24 mouse cellular contexts compared by ENCODE assay signal in genomic region chr13:5723319-5723718, GRCm38 (mm10).
A peak's percentile ranks its signal among the peaks of the same experiment; 100 is the strongest.
DNase-seq lines count a peak whose midpoint lies in the region; ATAC-seq and TF ChIP-seq lines count a peak whose summit lies in the region.
"Had no signal": no experiment of that assay in that cellular context is flagged by ENCODE, and none has a peak within 500 bp of the region (broad histone marks: within the 10 kb centered on the region; RNA-seq: fewer than 3 reads in every experiment).

No protein-coding gene starts in this region.

- H3K27me3 ChIP-seq in midbrain, embryonic 11.5 days (ENCODE audit: control insufficient read depth, insufficient read depth, low read length), result no peaks in the 10 kb centered on the region
- H3K27me3 ChIP-seq in midbrain, embryonic 14.5 days (ENCODE audit: control insufficient read depth, insufficient read depth, low read length), result no peaks in the 10 kb centered on the region
- no peaks in the 10 kb centered on the region for H3K27me3 ChIP-seq in CH12.LX (replicated peaks)
- H3K27me3 ChIP-seq in forebrain, embryonic 13.5 days, result no peaks in the 10 kb centered on the region
- H3K27me3 ChIP-seq: embryonic facial prominence, embryonic 13.5 days; embryonic facial prominence, embryonic 15.5 days; forebrain, embryonic 12.5 days; forebrain, embryonic 15.5 days had no signal

- H3K4me3 ChIP-seq in midbrain, embryonic 11.5 days (ENCODE audit: low read depth, low read length), result no peak overlapping the region
- H3K4me3 ChIP-seq in midbrain, embryonic 14.5 days (replicated peaks; ENCODE audit: low read depth, low read length), result no peak overlapping the region
- no peak overlapping the region for H3K4me3 ChIP-seq in CH12.LX (replicated peaks in 1 of 3; ENCODE audit: low read depth in 2 of 3, low read length in 2 of 3, poor library complexity in 1 of 3)
- no peak overlapping the region for H3K4me3 ChIP-seq in forebrain, embryonic 13.5 days
- H3K4me3 ChIP-seq: embryonic facial prominence, embryonic 13.5 days; embryonic facial prominence, embryonic 15.5 days; erythroblast, embryonic 14.5 days; forebrain, embryonic 10.5 days; forebrain, embryonic 12.5 days; forebrain, embryonic 15.5 days had no signal

- H3K4me1 ChIP-seq in midbrain, embryonic 11.5 days (ENCODE audit: control insufficient read depth, insufficient read depth, low read length), result no peaks in the 10 kb centered on the region
- H3K4me1 ChIP-seq in midbrain, embryonic 14.5 days (ENCODE audit: control insufficient read depth, insufficient read depth, low read length), result no peaks in the 10 kb centered on the region
- peaks cover 2 to 4% of the 10 kb centered on the region in 2 experiments; a peak in 2 of 4 replicates for H3K4me1 ChIP-seq in CH12.LX (ENCODE audit: control insufficient read depth in 1 of 2, insufficient read depth in 2 of 2)
- no peaks in the 10 kb centered on the region for H3K4me1 ChIP-seq in forebrain, embryonic 13.5 days
- H3K4me1 ChIP-seq: embryonic facial prominence, embryonic 13.5 days; embryonic facial prominence, embryonic 15.5 days; forebrain, embryonic 10.5 days; forebrain, embryonic 12.5 days; forebrain, embryonic 15.5 days had no signal

- no peak overlapping the region for H3K27ac ChIP-seq in midbrain, embryonic 11.5 days (ENCODE audit: low read depth, low read length)
- no peak overlapping the region for H3K27ac ChIP-seq in midbrain, embryonic 14.5 days (replicated peaks; ENCODE audit: low read depth, low read length)
- no peak overlapping the region for H3K27ac ChIP-seq in CH12.LX (ENCODE audit: insufficient read depth, low read depth)
- no peak overlapping the region for H3K27ac ChIP-seq in forebrain, embryonic 13.5 days
- H3K27ac ChIP-seq: embryonic facial prominence, embryonic 13.5 days; embryonic facial prominence, embryonic 15.5 days; forebrain, embryonic 10.5 days; forebrain, embryonic 12.5 days; forebrain, embryonic 15.5 days had no signal

- peak; percentile 57 for TF ChIP-seq RAD21 in CH12.LX (IDR thresholded peaks at IDR 0.05; ENCODE audit: low read depth, low read length)

- in situ Hi-C loops in CH12.LX (cut with MboI; ENCODE audit: low pct_ligation_motif_present, low pct_unique_long_range_greater_than_20kb, low sequenced_read_pairs), result no loop called here

- TF ChIP-seq CTCF in CH12.LX (conservative IDR thresholded peaks at IDR 0.05 in 1 of 2, IDR thresholded peaks at IDR 0.05 in 1 of 2; ENCODE audit: low read depth in 2 of 2, low read length in 2 of 2), result peak in 1 of 2 experiments; percentile 38; a peak in 2 of 4 replicates

- no peaks in the 10 kb centered on the region for H3K36me3 ChIP-seq in midbrain, embryonic 11.5 days (ENCODE audit: control insufficient read depth, insufficient read depth, low read length)
- H3K36me3 ChIP-seq in midbrain, embryonic 14.5 days (ENCODE audit: control insufficient read depth, insufficient read depth, low read length), result no peaks in the 10 kb centered on the region
- no peaks in the 10 kb centered on the region for H3K36me3 ChIP-seq in CH12.LX (replicated peaks in 1 of 2; ENCODE audit: control insufficient read depth in 1 of 2, insufficient read depth in 1 of 2, low read length in 1 of 2)
- H3K36me3 ChIP-seq in forebrain, embryonic 13.5 days (ENCODE audit: poor library complexity, severe bottlenecking), result no peaks in the 10 kb centered on the region
- H3K36me3 ChIP-seq: embryonic facial prominence, embryonic 13.5 days; embryonic facial prominence, embryonic 15.5 days; forebrain, embryonic 10.5 days; forebrain, embryonic 12.5 days; forebrain, embryonic 15.5 days had no signal

- dilution Hi-C loops in CH12.LX (cut with MboI; ENCODE audit: extremely low pct_ligation_motif_present, extremely low pct_unique_long_range_greater_than_20kb, low sequenced_read_pairs), result no loop called here

- H3K9ac ChIP-seq in midbrain, embryonic 11.5 days (ENCODE audit: low read length), result no peak overlapping the region
- H3K9ac ChIP-seq in midbrain, embryonic 14.5 days (replicated peaks; ENCODE audit: low read length), result no peak overlapping the region
- no peak overlapping the region for H3K9ac ChIP-seq in CH12.LX (ENCODE audit: insufficient read depth, low read depth)
- no peak overlapping the region for H3K9ac ChIP-seq in forebrain, embryonic 13.5 days
- H3K9ac ChIP-seq: embryonic facial prominence, embryonic 13.5 days; embryonic facial prominence, embryonic 15.5 days; forebrain, embryonic 12.5 days; forebrain, embryonic 15.5 days; forebrain, postnatal 0 days had no signal

- DNase-seq in midbrain, embryonic 11.5 days (ENCODE audit: low spot score, missing footprints), result peak; percentile 28
- DNase-seq in midbrain, embryonic 14.5 days, result no peak
- no peak for DNase-seq in CH12.LX (ENCODE audit: extremely low read depth)
- DNase-seq in kidney, postnatal 14 days, result no peak
- DNase-seq: adrenal gland, adult 2 months; adrenal gland, postnatal 10 days; adrenal gland, postnatal 25 days; B cell, adult 2 months; cerebellum, adult 11 months; cerebellum, adult 18-20 months; cerebellum, adult 8-10 months; cerebellum, adult 9-11 months; cerebellum, postnatal 14 days; cerebellum, postnatal 36 days; embryo, embryonic 11 days; forebrain, postnatal 0 days had no signal

- no peaks in the 10 kb centered on the region for H3K79me2 ChIP-seq in CH12.LX (replicated peaks; ENCODE audit: control insufficient read depth, extremely low read depth, insufficient read depth, poor library complexity, severe bottlenecking)

- 92% methylated on average over 2 of the region's 2 CpGs for WGBS in midbrain, embryonic 11.5 days
- WGBS in midbrain, embryonic 14.5 days, result 97% methylated on average over 2 of the region's 2 CpGs
- WGBS in forebrain, embryonic 13.5 days, result 92% methylated on average over 2 of the region's 2 CpGs

- TF ChIP-seq EP300 in CH12.LX (IDR thresholded peaks at IDR 0.05; ENCODE audit: low read length), result no peak

- no peaks in the 10 kb centered on the region for H3K9me3 ChIP-seq in midbrain, embryonic 11.5 days (ENCODE audit: control insufficient read depth, low read length)
- no peaks in the 10 kb centered on the region for H3K9me3 ChIP-seq in midbrain, embryonic 14.5 days (ENCODE audit: control insufficient read depth, low read length)
- no peaks in the 10 kb centered on the region for H3K9me3 ChIP-seq in CH12.LX (replicated peaks; ENCODE audit: low read length)
- H3K9me3 ChIP-seq in forebrain, embryonic 13.5 days (replicated peaks), result no peaks in the 10 kb centered on the region
- H3K9me3 ChIP-seq: embryonic facial prominence, embryonic 13.5 days; embryonic facial prominence, embryonic 15.5 days; forebrain, embryonic 10.5 days; forebrain, embryonic 12.5 days; forebrain, embryonic 15.5 days had no signal

- ATAC-seq in midbrain, embryonic 11.5 days (ENCODE audit: low FRiP score), result no peak
- ATAC-seq in midbrain, embryonic 14.5 days (ENCODE audit: low FRiP score, low TSS enrichment), result no peak
- no peak for ATAC-seq in forebrain, embryonic 13.5 days
- ATAC-seq: CD4-positive, CD25-positive, alpha-beta regulatory T cell, adult 4 months; forebrain, embryonic 15.5 days; forebrain, postnatal 0 days had no signal

- H3K4me2 ChIP-seq in midbrain, embryonic 11.5 days, result no peak overlapping the region
- no peak overlapping the region for H3K4me2 ChIP-seq in midbrain, embryonic 14.5 days (ENCODE audit: low read length)
- no peak overlapping the region for H3K4me2 ChIP-seq in CH12.LX (ENCODE audit: insufficient read depth, low read depth, poor library complexity, severe bottlenecking)
- H3K4me2 ChIP-seq in forebrain, embryonic 13.5 days, result no peak overlapping the region
- H3K4me2 ChIP-seq: embryonic facial prominence, embryonic 13.5 days; embryonic facial prominence, embryonic 15.5 days; forebrain, embryonic 12.5 days; forebrain, embryonic 15.5 days had no signal

- TF ChIP-seq POLR2A in CH12.LX (IDR thresholded peaks at IDR 0.05; ENCODE audit: low read depth, low read length), result no peak

TF ChIP-seq in CH12.LX, 34 proteins besides CTCF, POLR2A, EP300 and RAD21:
- TF ChIP-seq KAT2A (IDR thresholded peaks at IDR 0.05; ENCODE audit: insufficient replicate concordance, low read length) (no peak), SMC3 (IDR thresholded peaks at IDR 0.05; ENCODE audit: low read depth, low read length) (peak; percentile 50), ZNF384 (IDR thresholded peaks at IDR 0.05; ENCODE audit: low read depth, low read length) (peak; percentile 88)
